Mouse (Mus musculus) heart, postnatal 0 days (tissue): ENCODE measurements around the gene Abo. TPM values are rescaled to one million over a fixed set of nuclear protein-coding genes. Genes with fewer than 3 reads are reported as not detected.
"Not testable (repeated sequence)": the region's sequence is repeated elsewhere in the genome, so short reads cannot be mapped to it uniquely, and the experiment has no call there.

ENCODE experiments used
- ATAC-seq: fragments of 200-750 bp; cut with Nextera tagmentation; 2 replicates; pipeline ENCODE4 v1.8.0; 2017; ENCODE audit warnings: low read depth, moderate number of reproducible peaks, moderate library complexity; ENCODE audit not compliant: insufficient read depth
- DNase-seq: peaks from one replicate; pipeline ENCODE4 v3.0.0-alpha.2; 2016; ENCODE audit warnings: low spot score
- H3K27ac ChIP-seq: fragments of 300-500 bp; sonication (generic); 2 replicates; pipeline ENCODE4 v1.5.1; 2014; ENCODE audit warnings: low read depth, mild to moderate bottlenecking
- H3K27me3 ChIP-seq: fragments of 300-500 bp; sonication (generic); 2 replicates; pipeline ENCODE4 v1.6.1; 2014; ENCODE audit warnings: low read length, mixed read lengths; ENCODE audit not compliant: control insufficient read depth, insufficient read depth
- H3K36me3 ChIP-seq: fragments of 300-500 bp; sonication (generic); replicated peaks from 2 replicates; pipeline ENCODE4 v1.6.1; 2014; ENCODE audit warnings: low read length, mixed read lengths; ENCODE audit not compliant: control insufficient read depth, insufficient read depth
- H3K4me1 ChIP-seq: fragments of 300-500 bp; sonication (generic); 2 replicates; pipeline ENCODE4 v1.6.1; 2014; ENCODE audit warnings: antibody characterized with exemption; ENCODE audit not compliant: control insufficient read depth, insufficient read depth
- H3K4me2 ChIP-seq: fragments of 300-500 bp; sonication (generic); 2 replicates; pipeline ENCODE4 v1.6.1; 2014; ENCODE audit warnings: low read depth, mild to moderate bottlenecking, low read length, moderate library complexity
- H3K4me3 ChIP-seq: fragments of 300-500 bp; sonication (generic); 2 replicates; pipeline ENCODE4 v1.5.1; 2014; ENCODE audit warnings: low read depth, low read length
- H3K9ac ChIP-seq: fragments of 300-500 bp; sonication (generic); replicated peaks from 2 replicates; pipeline ENCODE4 v1.6.1; 2014; ENCODE audit warnings: low read depth, low read length, mixed read lengths
- H3K9me3 ChIP-seq: fragments of 300-500 bp; sonication (generic); replicated peaks from 2 replicates; pipeline ENCODE4 v1.6.1; 2016; ENCODE audit warnings: low read length; ENCODE audit not compliant: control insufficient read depth
- CTCF ChIP-seq: IDR thresholded peaks from 2 replicates; pipeline ENCODE4 v1.5.1; 2016; ENCODE audit warnings: antibody characterized with exemption, control low read depth, low read depth
- EP300 ChIP-seq: IDR thresholded peaks from 2 replicates; pipeline ENCODE4 v1.6.1; 2016; ENCODE audit warnings: antibody characterized with exemption, low read depth
- WGBS: fragments of 180-500 bp; shearing (Covaris S2); extraction: QIAGEN DNeasy Blood & Tissue Kit; methylation state at CpG from one replicate; pipeline ENCODE4 v1.1.7; 2014; 5-methylcytosine and 5-hydroxymethylcytosine counted together
- polyA plus RNA-seq: library from polyadenylated mRNA; unstranded; fragments of >200 nt; fragmentation: Nextera tagmentation; extraction: Ambion mirVana; gene quantifications from 2 replicates; pipeline ENCODE4 v1.2.1, GENCODE M21; 2015
- total RNA-seq: library from RNA; depleted of rRNA; stranded (reverse); fragments of >200 nt; gene quantifications from 2 replicates; pipeline ENCODE4 v1.2.3, GENCODE M21; 2014; ENCODE audit warnings: low replicate concordance

Gene Abo
- total and polyA plus RNA-seq, 2 experiments from 2014 or later = not detected

DNA sequence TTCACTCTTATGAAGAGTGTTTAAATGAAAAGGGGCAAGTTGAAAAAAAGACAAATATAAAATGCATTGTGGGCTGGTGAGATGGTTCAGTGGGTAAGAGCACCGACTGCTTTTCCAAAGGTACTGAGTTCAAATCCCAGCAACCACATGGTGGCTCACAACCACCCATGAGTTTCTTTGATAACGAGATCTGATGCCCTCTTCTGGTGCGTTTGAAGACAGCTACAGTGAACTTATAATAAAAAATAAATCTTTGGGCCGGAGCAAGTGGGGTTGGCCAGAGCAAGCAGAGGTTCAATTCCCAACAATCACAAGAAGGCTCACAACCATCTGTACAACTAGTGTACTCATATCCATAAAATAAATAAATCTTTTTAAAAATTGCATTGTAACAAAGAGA is 31.1 kb upstream of the Abo start:
- Histone ChIP-seq H3K36me3 (peaks cover 77% of the 10 kb centered on the region), H3K27ac (no peak overlapping the region), H3K4me1 (no peaks in the 10 kb centered on the region), H3K4me2 (no peak overlapping the region), H3K9ac (no peak overlapping the region), H3K9me3 (no peaks in the 10 kb centered on the region), H3K4me3 (no peak overlapping the region), H3K27me3 (no peaks in the 10 kb centered on the region)
- 86% methylated on average over 4 of the region's 4 CpGs for WGBS
- ATAC-seq (no peak), DNase-seq (no peak)
- TF ChIP-seq EP300 (no peak), CTCF (no peak)

DNA sequence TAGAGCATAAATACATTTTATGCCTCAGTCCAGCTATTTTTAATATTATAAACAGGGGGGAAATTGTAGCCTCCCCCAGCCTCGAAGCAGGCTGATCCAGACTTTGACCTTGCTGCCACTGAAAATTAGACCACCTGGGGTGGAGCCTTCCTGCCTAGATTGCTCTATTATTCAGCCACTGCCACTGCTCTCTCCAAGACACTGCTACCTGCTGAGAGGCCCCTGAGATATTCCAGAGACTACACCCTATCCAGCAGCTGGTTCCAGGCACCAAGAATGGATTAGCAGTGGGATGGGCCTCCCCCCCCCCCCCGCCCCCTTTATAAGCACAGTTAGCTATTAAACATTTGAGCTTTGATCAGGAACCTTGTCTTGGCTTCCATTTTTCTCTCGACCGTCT is 21.4 kb upstream of the Abo start:
- H3K27ac ChIP-seq, H3K9ac ChIP-seq, H3K4me1 ChIP-seq, DNase-seq, H3K4me3 ChIP-seq, H3K27me3 ChIP-seq, ATAC-seq, H3K4me2 ChIP-seq, H3K9me3 ChIP-seq: not testable (repeated sequence)
- peaks cover 25% of the 10 kb centered on the region for H3K36me3 ChIP-seq
- 71% methylated on average over 4 of the region's 4 CpGs for WGBS

DNA sequence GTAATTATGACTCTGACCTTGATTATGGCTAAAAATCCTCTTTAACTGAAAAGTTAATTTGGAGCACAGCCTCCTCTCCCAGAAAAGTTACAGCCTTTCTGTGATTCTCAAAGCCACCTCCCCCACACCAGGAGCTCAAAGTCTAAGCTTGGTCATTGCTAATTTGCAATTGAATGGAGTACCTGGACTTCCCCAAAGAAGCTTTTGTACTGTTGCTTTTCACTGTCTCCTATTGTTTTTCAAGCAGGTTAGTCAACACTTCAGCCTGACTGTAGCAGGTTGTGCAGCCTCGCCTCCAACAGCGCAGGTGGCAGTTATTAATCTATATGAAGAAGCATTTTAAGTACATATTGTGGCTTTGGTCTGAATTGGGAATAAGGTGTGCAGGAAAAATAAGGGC is 20.8 kb upstream of the Abo start:
- not testable (repeated sequence) for H3K4me1 ChIP-seq, H3K27me3 ChIP-seq, ATAC-seq, H3K4me3 ChIP-seq, H3K9ac ChIP-seq, H3K27ac ChIP-seq, DNase-seq, H3K9me3 ChIP-seq, H3K4me2 ChIP-seq
- 92% methylated on average over 2 of the region's 2 CpGs for WGBS
- H3K36me3 ChIP-seq = peaks cover 19% of the 10 kb centered on the region

- H3K4me1 ChIP-seq = no peaks in the 10 kb centered on the region
- peaks cover 3% of the 10 kb centered on the region; the same call in 1 of the 2 replicates for H3K9me3 ChIP-seq
- ATAC-seq (no peak), DNase-seq (no peak)
- no peak overlapping the region for H3K9ac ChIP-seq
- TF ChIP-seq CTCF (no peak), EP300 (no peak)
- H3K4me3 ChIP-seq = no peak overlapping the region
- no peak overlapping the region for H3K4me2 ChIP-seq
- no peak overlapping the region for H3K27ac ChIP-seq
- H3K27me3 ChIP-seq = no peaks in the 10 kb centered on the region
- no peaks in the 10 kb centered on the region for H3K36me3 ChIP-seq
These were observed 13.8 kb upstream of the Abo start for GRCm38 (mm10) chr2:26878571-26878970.

DNA sequence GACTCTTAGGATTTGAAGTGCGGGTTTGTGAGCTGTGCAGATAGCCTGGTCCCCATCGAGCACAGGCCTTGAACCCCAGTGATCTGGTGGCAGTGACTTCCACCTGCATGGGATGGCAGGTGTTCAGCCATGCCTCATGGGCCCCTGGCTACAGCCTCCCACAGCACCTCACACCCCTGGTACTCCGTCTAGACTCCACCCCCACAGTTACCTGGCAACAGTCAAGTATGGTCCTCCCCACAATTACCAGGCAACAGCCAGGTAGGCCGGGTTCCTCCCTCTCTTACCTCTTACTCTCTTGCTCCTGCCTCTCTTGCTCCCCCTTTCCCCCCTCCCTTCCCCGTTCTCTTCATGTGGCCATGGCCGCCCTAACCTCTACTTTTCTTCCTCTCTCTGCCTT is 5.9 kb upstream of the Abo start:
- Histone ChIP-seq H3K36me3 (no peaks in the 10 kb centered on the region), H3K4me2 (no peak overlapping the region), H3K27me3 (no peaks in the 10 kb centered on the region), H3K4me1 (no peaks in the 10 kb centered on the region), H3K9me3 (no peaks in the 10 kb centered on the region), H3K27ac (no peak overlapping the region), H3K9ac (no peak overlapping the region), H3K4me3 (no peak overlapping the region)
- WGBS = 49% methylated on average over 6 of the region's 6 CpGs
- ATAC-seq (no peak), DNase-seq (no peak)
- no peak for TF ChIP-seq CTCF
- TF ChIP-seq EP300 = no peak

- Histone ChIP-seq H3K27ac (no peak overlapping the region), H3K4me2 (no peak overlapping the region), H3K27me3 (no peaks in the 10 kb centered on the region), H3K9ac (no peak overlapping the region), H3K9me3 (no peaks in the 10 kb centered on the region), H3K4me1 (no peaks in the 10 kb centered on the region), H3K36me3 (no peaks in the 10 kb centered on the region), H3K4me3 (no peak overlapping the region)
- 66% methylated on average over 3 of the region's 3 CpGs for WGBS
- TF ChIP-seq CTCF (no peak), EP300 (no peak)
- DNase-seq (no peak), ATAC-seq (no peak)
These were observed 1.9 kb downstream of the Abo start for GRCm38 (mm10) chr2:26862856-26863255.
